Mouse (Mus musculus): Measurements from ENCODE around the gene Plcb4. TPM values are rescaled to one million over a fixed set of nuclear protein-coding genes. Genes with fewer than 3 reads are reported as not detected.

Plcb4 gene
- polyA plus RNA-seq, 1 experiment from 2014 or later: 7.4 TPM

- 83% methylated on average over 6 of the region's 6 CpGs for WGBS
- Histone ChIP-seq H3K27me3 (replicated peaks; ENCODE audit: control insufficient read depth, insufficient read depth, low read length) (no peaks in the 10 kb centered on the region), H3K27ac (ENCODE audit: low read length) (no peak overlapping the region), H3K9ac (ENCODE audit: low read depth, low read length) (no peak overlapping the region), H3K36me3 (ENCODE audit: control insufficient read depth, insufficient read depth, low read length) (no peaks in the 10 kb centered on the region), H3K9me3 (ENCODE audit: control insufficient read depth, low read length) (no peaks in the 10 kb centered on the region), H3K4me2 (ENCODE audit: low read depth, low read length) (no peak overlapping the region), H3K4me3 (ENCODE audit: low read length) (no peak overlapping the region), H3K4me1 (ENCODE audit: control insufficient read depth, insufficient read depth, low read length) (no peaks in the 10 kb centered on the region)
- no peak for ATAC-seq
Measured at GRCm38 (mm10) chr2:135936376-135936775, 277.6 kb downstream of the Plcb4 start.

DNA sequence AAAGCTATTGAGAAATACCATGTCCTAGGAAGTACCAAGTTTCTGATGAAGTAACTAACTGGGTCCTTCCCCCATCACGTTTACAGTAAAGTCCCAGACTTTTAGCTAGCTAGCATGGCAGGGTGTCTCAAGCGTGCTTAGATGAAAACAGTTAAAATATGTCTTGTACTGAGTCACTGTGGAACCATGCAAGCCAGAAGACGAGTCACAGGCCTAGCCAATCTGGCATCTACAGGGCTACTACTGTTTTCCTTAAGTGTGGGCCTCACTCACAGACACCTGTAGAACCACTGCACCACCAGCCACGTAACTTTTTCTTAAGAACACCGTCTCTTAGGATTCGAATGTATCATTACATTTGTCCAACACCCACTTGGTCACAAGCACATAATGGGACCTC, 278.8 kb downstream of the Plcb4 start:
- H3K27ac ChIP-seq (ENCODE audit: low read length): no peak overlapping the region
- WGBS: 88% methylated on average over 6 of the region's 6 CpGs
- H3K4me2 ChIP-seq (ENCODE audit: low read depth, low read length): no peak overlapping the region
- no peaks in the 10 kb centered on the region for H3K4me1 ChIP-seq (ENCODE audit: control insufficient read depth, insufficient read depth, low read length)
- H3K9me3 ChIP-seq (ENCODE audit: control insufficient read depth, low read length): no peaks in the 10 kb centered on the region
- H3K4me3 ChIP-seq (ENCODE audit: low read length): no peak overlapping the region
- ATAC-seq: no peak
- no peak overlapping the region for H3K9ac ChIP-seq (ENCODE audit: low read depth, low read length)
- H3K27me3 ChIP-seq (replicated peaks; ENCODE audit: control insufficient read depth, insufficient read depth, low read length): no peaks in the 10 kb centered on the region
- no peaks in the 10 kb centered on the region for H3K36me3 ChIP-seq (ENCODE audit: control insufficient read depth, insufficient read depth, low read length)

DNA sequence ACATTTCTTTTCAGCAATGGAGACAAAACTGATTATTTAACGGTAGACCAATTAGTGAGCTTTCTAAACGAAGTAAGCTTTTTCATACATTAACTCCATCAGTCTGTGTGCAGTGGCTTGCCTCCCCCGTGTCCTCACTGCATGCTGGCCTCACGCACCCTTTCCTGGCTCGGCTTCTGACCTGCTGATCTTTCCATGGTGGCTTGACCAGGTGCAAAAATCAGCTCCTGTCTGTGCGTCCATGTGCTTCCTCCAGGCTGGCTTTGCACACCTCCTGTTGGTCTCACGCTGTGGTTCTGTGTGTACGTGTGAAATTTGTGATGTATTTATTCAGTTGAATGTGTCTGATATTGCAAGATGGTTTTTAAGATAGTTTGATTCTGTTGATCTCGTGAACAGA, 281.1 kb downstream of the Plcb4 start:
- ATAC-seq: no peak
- WGBS: 79% methylated on average over 9 of the region's 9 CpGs

DNA sequence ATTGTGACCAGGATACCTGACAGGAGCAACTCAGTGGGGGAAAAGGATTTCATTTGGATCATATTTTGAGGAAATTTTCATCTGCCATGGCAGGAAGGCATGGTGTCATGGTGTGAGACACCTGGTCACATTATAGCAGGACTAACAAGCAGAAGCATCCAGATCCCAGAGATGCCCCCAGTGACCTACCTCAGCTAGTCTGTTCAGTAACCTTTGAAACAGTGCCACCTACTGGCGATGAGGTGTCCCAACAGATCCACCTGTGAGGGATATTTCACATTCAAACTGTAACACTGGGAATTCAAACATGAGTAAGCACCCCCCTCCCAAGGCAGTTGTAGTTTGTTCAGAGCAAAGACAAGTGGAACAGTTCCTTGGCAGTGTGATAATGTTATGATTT, 289.0 kb downstream of the Plcb4 start:
- Histone ChIP-seq H3K4me2 (ENCODE audit: low read depth, low read length) (no peak overlapping the region), H3K9me3 (ENCODE audit: control insufficient read depth, low read length) (no peaks in the 10 kb centered on the region), H3K27me3 (replicated peaks; ENCODE audit: control insufficient read depth, insufficient read depth, low read length) (no peaks in the 10 kb centered on the region), H3K9ac (ENCODE audit: low read depth, low read length) (no peak overlapping the region), H3K36me3 (ENCODE audit: control insufficient read depth, insufficient read depth, low read length) (no peaks in the 10 kb centered on the region), H3K4me3 (ENCODE audit: low read length) (no peak overlapping the region), H3K4me1 (ENCODE audit: control insufficient read depth, insufficient read depth, low read length) (no peaks in the 10 kb centered on the region), H3K27ac (ENCODE audit: low read length) (no peak overlapping the region)
- no peak for ATAC-seq
- WGBS: 77% methylated on average over 1 of the region's 1 CpGs

More for the DNA sequence above, 281.1 kb downstream of the Plcb4 start:
- H3K4me3 ChIP-seq (ENCODE audit: low read length): no peak overlapping the region
- H3K27me3 ChIP-seq (replicated peaks; ENCODE audit: control insufficient read depth, insufficient read depth, low read length): no peaks in the 10 kb centered on the region
- H3K4me1 ChIP-seq (ENCODE audit: control insufficient read depth, insufficient read depth, low read length): no peaks in the 10 kb centered on the region
- H3K27ac ChIP-seq (ENCODE audit: low read length): no peak overlapping the region
- no peak overlapping the region for H3K9ac ChIP-seq (ENCODE audit: low read depth, low read length)
- H3K36me3 ChIP-seq (ENCODE audit: control insufficient read depth, insufficient read depth, low read length): no peaks in the 10 kb centered on the region
- H3K4me2 ChIP-seq (ENCODE audit: low read depth, low read length): no peak overlapping the region
- H3K9me3 ChIP-seq (ENCODE audit: control insufficient read depth, low read length): no peaks in the 10 kb centered on the region

- peak; percentile 62 for ATAC-seq
Measured at GRCm38 (mm10) chr2:135954760-135955548, 296.1 kb downstream of the Plcb4 start.

DNA sequence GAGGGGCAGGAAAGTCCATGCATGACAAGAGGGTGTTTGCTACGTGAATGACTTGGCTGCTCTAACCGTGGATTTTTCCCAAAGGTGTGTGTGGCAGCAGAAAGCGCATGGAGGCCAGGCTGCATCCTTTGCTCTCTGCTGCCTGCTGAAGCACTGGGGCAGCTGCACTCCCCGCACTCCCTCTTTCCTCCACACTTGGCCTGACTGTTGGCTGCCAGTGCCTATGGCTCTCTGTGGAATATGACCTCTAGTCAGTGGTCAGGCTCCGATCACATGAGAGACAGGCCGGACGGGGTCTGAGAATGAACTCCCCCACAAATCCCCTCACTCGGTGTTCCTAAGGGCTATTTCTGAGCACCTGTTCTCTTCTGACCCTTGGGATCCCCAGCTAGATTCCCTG, 297.0 kb downstream of the Plcb4 start:
- WGBS: 87% methylated on average over 8 of the region's 8 CpGs
- peaks cover 5% of the 10 kb centered on the region; the same call in 1 of the 2 replicates for H3K4me1 ChIP-seq (ENCODE audit: control insufficient read depth, insufficient read depth, low read length)
- H3K36me3 ChIP-seq (ENCODE audit: control insufficient read depth, insufficient read depth, low read length): no peaks in the 10 kb centered on the region
- no peak overlapping the region for H3K9ac ChIP-seq (ENCODE audit: low read depth, low read length)
- no peaks in the 10 kb centered on the region for H3K9me3 ChIP-seq (ENCODE audit: control insufficient read depth, low read length)
- no peak overlapping the region for H3K4me3 ChIP-seq (ENCODE audit: low read length)
- no peak for ATAC-seq
- no peak overlapping the region for H3K4me2 ChIP-seq (ENCODE audit: low read depth, low read length)
- H3K27me3 ChIP-seq (replicated peaks; ENCODE audit: control insufficient read depth, insufficient read depth, low read length): no peaks in the 10 kb centered on the region; the same call in 1 of the 2 replicates
- no peak overlapping the region for H3K27ac ChIP-seq (ENCODE audit: low read length)

More at GRCm38 (mm10) chr2:135954760-135955548, 296.1 kb downstream of the Plcb4 start:
- Histone ChIP-seq H3K4me3 (ENCODE audit: low read length) (no peak overlapping the region), H3K4me2 (ENCODE audit: low read depth, low read length) (no peak overlapping the region), H3K9me3 (ENCODE audit: control insufficient read depth, low read length) (no peaks in the 10 kb centered on the region), H3K36me3 (ENCODE audit: control insufficient read depth, insufficient read depth, low read length) (no peaks in the 10 kb centered on the region), H3K4me1 (ENCODE audit: control insufficient read depth, insufficient read depth, low read length) (peaks cover 5% of the 10 kb centered on the region; the same call in 1 of the 2 replicates), H3K9ac (ENCODE audit: low read depth, low read length) (no peak overlapping the region), H3K27me3 (replicated peaks; ENCODE audit: control insufficient read depth, insufficient read depth, low read length) (no peaks in the 10 kb centered on the region; the same call in 1 of the 2 replicates), H3K27ac (ENCODE audit: low read length) (no peak overlapping the region)
- 47% methylated on average over 13 of the region's 13 CpGs for WGBS

DNA sequence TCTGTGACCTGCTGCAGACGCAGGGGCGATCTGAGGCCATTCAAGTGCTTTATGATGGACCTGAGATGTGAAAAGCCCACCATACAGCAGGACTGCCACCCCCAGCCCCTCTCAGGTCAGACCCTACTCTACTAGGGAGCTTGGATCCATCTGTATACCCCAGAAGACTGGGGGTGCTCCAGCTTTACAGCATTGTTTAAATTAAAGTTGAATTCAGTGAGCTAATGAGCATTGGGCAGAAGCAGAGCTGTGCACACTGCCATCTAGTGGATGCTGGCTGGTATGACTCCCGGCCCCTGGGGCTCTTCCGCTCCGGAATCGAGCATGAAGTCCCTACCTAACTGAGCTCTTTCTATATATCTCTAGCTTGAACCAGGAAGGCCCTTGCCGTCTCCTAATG, 298.9 kb downstream of the Plcb4 start:
- WGBS: 31% methylated on average over 7 of the region's 7 CpGs
- Histone ChIP-seq H3K4me3 (ENCODE audit: low read length) (no peak overlapping the region), H3K27ac (ENCODE audit: low read length) (no peak overlapping the region), H3K9me3 (ENCODE audit: control insufficient read depth, low read length) (no peaks in the 10 kb centered on the region), H3K36me3 (ENCODE audit: control insufficient read depth, insufficient read depth, low read length) (no peaks in the 10 kb centered on the region), H3K27me3 (replicated peaks; ENCODE audit: control insufficient read depth, insufficient read depth, low read length) (no peaks in the 10 kb centered on the region; the same call in 1 of the 2 replicates), H3K9ac (ENCODE audit: low read depth, low read length) (no peak overlapping the region), H3K4me1 (ENCODE audit: control insufficient read depth, insufficient read depth, low read length) (peaks cover 5% of the 10 kb centered on the region; the same call in 1 of the 2 replicates), H3K4me2 (ENCODE audit: low read depth, low read length) (no peak overlapping the region)
- ATAC-seq: peak; percentile 78

DNA sequence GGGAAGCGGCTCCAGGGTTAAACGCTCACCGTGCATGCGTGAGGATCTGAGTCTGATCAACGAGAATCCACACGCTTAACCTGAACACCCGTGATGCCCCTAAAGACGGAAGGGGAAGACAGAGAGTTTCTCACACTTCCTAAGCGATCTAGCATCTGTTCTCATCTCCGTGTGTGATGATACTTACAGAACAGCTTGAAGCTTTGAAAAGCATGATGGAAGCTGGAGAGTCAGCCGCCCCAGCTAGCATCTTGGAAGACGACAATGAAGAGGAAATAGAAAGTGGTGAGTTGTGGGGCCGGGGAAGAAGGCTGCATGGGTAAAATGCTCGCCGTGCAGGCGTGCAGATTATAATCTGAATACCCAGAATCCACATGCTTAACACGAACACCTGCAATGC, 299.6 kb downstream of the Plcb4 start:
- Histone ChIP-seq H3K9ac (ENCODE audit: low read depth, low read length) (no peak overlapping the region), H3K9me3 (ENCODE audit: control insufficient read depth, low read length) (no peaks in the 10 kb centered on the region), H3K4me2 (ENCODE audit: low read depth, low read length) (no peak overlapping the region), H3K36me3 (ENCODE audit: control insufficient read depth, insufficient read depth, low read length) (no peaks in the 10 kb centered on the region), H3K4me1 (ENCODE audit: control insufficient read depth, insufficient read depth, low read length) (peaks cover 5% of the 10 kb centered on the region; the same call in 1 of the 2 replicates), H3K27ac (ENCODE audit: low read length) (no peak overlapping the region), H3K27me3 (replicated peaks; ENCODE audit: control insufficient read depth, insufficient read depth, low read length) (no peaks in the 10 kb centered on the region; the same call in 1 of the 2 replicates), H3K4me3 (ENCODE audit: low read length) (no peak overlapping the region)
- 90% methylated on average over 17 of the region's 17 CpGs for WGBS
- no peak for ATAC-seq

- Histone ChIP-seq H3K27me3 (replicated peaks; ENCODE audit: control insufficient read depth, insufficient read depth, low read length) (no peaks in the 10 kb centered on the region), H3K27ac (ENCODE audit: low read length) (no peak overlapping the region), H3K9ac (ENCODE audit: low read depth, low read length) (no peak overlapping the region), H3K4me3 (ENCODE audit: low read length) (no peak overlapping the region), H3K4me2 (ENCODE audit: low read depth, low read length) (no peak overlapping the region), H3K9me3 (ENCODE audit: control insufficient read depth, low read length) (no peaks in the 10 kb centered on the region), H3K36me3 (ENCODE audit: control insufficient read depth, insufficient read depth, low read length) (no peaks in the 10 kb centered on the region), H3K4me1 (ENCODE audit: control insufficient read depth, insufficient read depth, low read length) (no peaks in the 10 kb centered on the region)
- ATAC-seq: no peak
- 87% methylated on average over 14 of the region's 14 CpGs for WGBS
Measured at GRCm38 (mm10) chr2:135963089-135963488, 304.3 kb downstream of the Plcb4 start.
